Mouse (Mus musculus): ENCODE measurements around the gene Snrpf. TPM values are rescaled to one million over a fixed set of nuclear protein-coding genes. Genes with fewer than 3 reads are reported as not detected.
A peak's percentile ranks its signal among the peaks of the same experiment; 100 is the strongest.

Gene Snrpf
- 145 and 181 TPM in 2 replicates for polyA plus RNA-seq (2012; rRNA removed)
- polyA plus RNA-seq (2014; fragmentation: Nextera tagmentation; extraction: Ambion mirVana): 125 and 129 TPM in 2 replicates

DNA sequence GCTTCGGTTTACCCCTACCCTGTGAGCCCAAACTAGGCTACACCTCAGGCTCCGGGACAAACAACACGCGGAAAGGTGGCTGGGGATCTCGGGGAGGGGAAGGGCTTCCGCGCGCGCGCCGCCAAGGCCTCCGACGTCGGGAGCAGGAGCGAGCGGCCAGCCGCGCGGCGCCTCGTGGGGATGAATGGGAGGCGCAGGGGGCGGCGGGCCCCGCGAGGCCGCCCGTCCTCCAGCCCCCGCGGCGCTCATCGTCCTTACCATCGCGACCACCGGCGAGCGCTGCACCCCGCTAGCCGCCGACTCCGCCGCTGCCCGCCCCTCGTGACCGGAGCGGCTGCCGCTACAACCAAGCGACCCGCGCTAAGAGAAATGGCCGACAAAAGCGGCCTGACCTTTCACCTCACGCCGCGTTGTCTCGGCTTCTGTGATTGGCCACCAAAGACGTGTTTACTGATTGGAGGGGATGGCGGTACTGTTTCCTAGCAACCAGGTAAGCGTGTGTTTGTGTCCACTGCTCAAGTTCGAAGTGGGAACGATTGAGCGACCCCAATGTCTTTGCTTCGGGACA lies at the start of gene Snrpf:
Snrpf (minus strand) TSS at position 426 of the 568 bp plus-strand sequence.
- 0% methylated on average over 35 of the region's 63 CpGs for WGBS
- H3K27ac ChIP-seq (replicated peaks; ENCODE audit: low read depth, low read length): peak within 1 kb of the TSS; percentile 59; the same call in 1 of the 2 replicates
- H3K9ac ChIP-seq (ENCODE audit: low read depth, low read length, severe bottlenecking): peak within 1 kb of the TSS; percentile 74
- peak within 1 kb of the TSS; percentile 74 for H3K4me3 ChIP-seq (replicated peaks; ENCODE audit: low read length)
- H3K27me3 ChIP-seq (ENCODE audit: control insufficient read depth, insufficient read depth, low read length): no peaks in the 10 kb centered on the region
- ATAC-seq (ENCODE audit: low FRiP score, low read depth) (peak; percentile 91), DNase-seq (ENCODE audit: low spot score) (peak; percentile 95)
- H3K4me2 ChIP-seq (replicated peaks; ENCODE audit: low read depth, low read length, severe bottlenecking): peak within 1 kb of the TSS; percentile 91
- TF ChIP-seq POLR2A (IDR thresholded peaks at IDR 0.05; ENCODE audit: borderline replicate concordance, extremely low read depth, insufficient read depth, insufficient read length): no peak
- peaks cover 23% of the 10 kb centered on the region for H3K36me3 ChIP-seq (ENCODE audit: control insufficient read depth, insufficient read depth, low read length)
- peaks cover 9% of the 10 kb centered on the region for H3K4me1 ChIP-seq (ENCODE audit: control insufficient read depth, insufficient read depth, low read length)
- H3K9me3 ChIP-seq (ENCODE audit: control insufficient read depth, low read length): no peaks in the 10 kb centered on the region

- no peaks in the 10 kb centered on the region for H3K27me3 ChIP-seq (ENCODE audit: control insufficient read depth, insufficient read depth, low read length)
- H3K27ac ChIP-seq (replicated peaks; ENCODE audit: low read depth, low read length): no peak overlapping the region
- 28% methylated on average over 9 of the region's 9 CpGs for WGBS
- H3K9ac ChIP-seq (ENCODE audit: low read depth, low read length, severe bottlenecking): no peak overlapping the region
- no peak for TF ChIP-seq POLR2A (IDR thresholded peaks at IDR 0.05; ENCODE audit: borderline replicate concordance, extremely low read depth, insufficient read depth, insufficient read length)
- ATAC-seq (ENCODE audit: low FRiP score, low read depth) (no peak), DNase-seq (ENCODE audit: low spot score) (no peak)
- H3K4me1 ChIP-seq (ENCODE audit: control insufficient read depth, insufficient read depth, low read length): peaks cover 6% of the 10 kb centered on the region
- H3K4me2 ChIP-seq (replicated peaks; ENCODE audit: low read depth, low read length, severe bottlenecking): no peak overlapping the region
- H3K36me3 ChIP-seq (ENCODE audit: control insufficient read depth, insufficient read depth, low read length): no peaks in the 10 kb centered on the region
- no peak overlapping the region for H3K4me3 ChIP-seq (replicated peaks; ENCODE audit: low read length)
- H3K9me3 ChIP-seq (ENCODE audit: control insufficient read depth, low read length): no peaks in the 10 kb centered on the region
Measured at GRCm38 (mm10) chr10:93635941-93636340, 46.4 kb upstream of the Snrpf start.

DNA sequence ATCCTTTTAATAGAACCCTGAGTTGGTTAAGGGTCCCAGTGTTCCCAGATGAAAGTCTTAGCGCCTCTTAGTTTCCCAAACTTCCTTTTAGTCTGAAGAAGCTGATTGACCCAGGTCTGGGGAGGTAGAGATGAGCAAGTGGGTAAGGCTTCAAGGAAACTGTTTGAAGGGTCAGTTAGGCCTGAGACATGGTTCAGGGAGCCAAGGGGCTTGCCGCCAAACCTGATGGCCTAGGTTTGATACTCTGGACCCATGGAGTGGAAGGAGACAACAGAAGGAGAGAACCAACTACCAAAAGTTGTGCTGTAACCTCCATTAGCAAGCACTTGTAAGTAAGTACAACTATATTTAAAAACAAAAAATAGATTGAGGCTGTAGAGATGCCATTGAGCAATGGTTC lies 44.5 kb upstream of the Snrpf start:
- ATAC-seq (ENCODE audit: low FRiP score, low read depth) (no peak), DNase-seq (ENCODE audit: low spot score) (no peak)
- no peak overlapping the region for H3K9ac ChIP-seq (ENCODE audit: low read depth, low read length, severe bottlenecking)
- H3K4me3 ChIP-seq (replicated peaks; ENCODE audit: low read length): no peak overlapping the region
- no peaks in the 10 kb centered on the region for H3K4me1 ChIP-seq (ENCODE audit: control insufficient read depth, insufficient read depth, low read length)
- no peaks in the 10 kb centered on the region for H3K9me3 ChIP-seq (ENCODE audit: control insufficient read depth, low read length)
- no peak overlapping the region for H3K4me2 ChIP-seq (replicated peaks; ENCODE audit: low read depth, low read length, severe bottlenecking)
- 85% methylated on average over 2 of the region's 2 CpGs for WGBS
- H3K27ac ChIP-seq (replicated peaks; ENCODE audit: low read depth, low read length): no peak overlapping the region
- H3K36me3 ChIP-seq (ENCODE audit: control insufficient read depth, insufficient read depth, low read length): no peaks in the 10 kb centered on the region
- H3K27me3 ChIP-seq (ENCODE audit: control insufficient read depth, insufficient read depth, low read length): no peaks in the 10 kb centered on the region
- TF ChIP-seq POLR2A (IDR thresholded peaks at IDR 0.05; ENCODE audit: borderline replicate concordance, extremely low read depth, insufficient read depth, insufficient read length): no peak

DNA sequence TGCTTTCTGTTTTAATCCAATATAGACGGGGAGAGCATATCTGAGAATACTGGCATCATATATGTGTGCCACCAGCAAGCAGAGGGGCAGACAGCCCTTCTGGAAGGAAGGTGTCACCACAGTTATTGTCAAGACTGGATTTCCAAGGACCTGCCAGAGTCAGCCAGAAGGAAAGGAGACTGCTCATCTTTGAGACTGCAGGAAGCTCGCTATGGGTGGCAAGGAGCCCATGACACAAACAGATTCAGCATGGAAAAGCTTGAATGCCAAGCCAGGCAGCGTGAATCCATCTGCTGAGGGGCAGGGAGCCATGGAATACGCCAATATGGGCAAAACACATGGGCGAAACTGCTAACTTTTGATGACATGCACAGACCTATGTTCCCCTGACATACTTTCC lies 44.1 kb upstream of the Snrpf start:
- ATAC-seq (ENCODE audit: low FRiP score, low read depth) (no peak), DNase-seq (ENCODE audit: low spot score) (no peak)
- no peak overlapping the region for H3K4me2 ChIP-seq (replicated peaks; ENCODE audit: low read depth, low read length, severe bottlenecking)
- no peaks in the 10 kb centered on the region for H3K4me1 ChIP-seq (ENCODE audit: control insufficient read depth, insufficient read depth, low read length)
- WGBS: 86% methylated on average over 5 of the region's 5 CpGs
- no peak overlapping the region for H3K9ac ChIP-seq (ENCODE audit: low read depth, low read length, severe bottlenecking)
- H3K4me3 ChIP-seq (replicated peaks; ENCODE audit: low read length): no peak overlapping the region
- no peaks in the 10 kb centered on the region for H3K36me3 ChIP-seq (ENCODE audit: control insufficient read depth, insufficient read depth, low read length)
- H3K27me3 ChIP-seq (ENCODE audit: control insufficient read depth, insufficient read depth, low read length): no peaks in the 10 kb centered on the region
- H3K27ac ChIP-seq (replicated peaks; ENCODE audit: low read depth, low read length): no peak overlapping the region
- no peak for TF ChIP-seq POLR2A (IDR thresholded peaks at IDR 0.05; ENCODE audit: borderline replicate concordance, extremely low read depth, insufficient read depth, insufficient read length)
- no peaks in the 10 kb centered on the region for H3K9me3 ChIP-seq (ENCODE audit: control insufficient read depth, low read length)

- H3K4me3 ChIP-seq (replicated peaks; ENCODE audit: low read length): no peak overlapping the region
- no peaks in the 10 kb centered on the region for H3K36me3 ChIP-seq (ENCODE audit: control insufficient read depth, insufficient read depth, low read length)
- H3K4me1 ChIP-seq (ENCODE audit: control insufficient read depth, insufficient read depth, low read length): no peaks in the 10 kb centered on the region
- no peak for DNase-seq (ENCODE audit: low spot score)
- no peak overlapping the region for H3K27ac ChIP-seq (replicated peaks; ENCODE audit: low read depth, low read length)
- 71% methylated on average over 4 of the region's 4 CpGs for WGBS
- no peak overlapping the region for H3K4me2 ChIP-seq (replicated peaks; ENCODE audit: low read depth, low read length, severe bottlenecking)
- H3K9me3 ChIP-seq (ENCODE audit: control insufficient read depth, low read length): no peaks in the 10 kb centered on the region
- no peak overlapping the region for H3K9ac ChIP-seq (ENCODE audit: low read depth, low read length, severe bottlenecking)
- no peaks in the 10 kb centered on the region for H3K27me3 ChIP-seq (ENCODE audit: control insufficient read depth, insufficient read depth, low read length)
- ATAC-seq (ENCODE audit: low FRiP score, low read depth): no peak
- no peak for TF ChIP-seq POLR2A (IDR thresholded peaks at IDR 0.05; ENCODE audit: borderline replicate concordance, extremely low read depth, insufficient read depth, insufficient read length)
Measured at GRCm38 (mm10) chr10:93632086-93632485, 42.6 kb upstream of the Snrpf start.

Measured in limb, embryonic 14.5 days (tissue).